ENCODE assay signal across 33 mouse cellular contexts in genomic region chr8:117027601-117028000, GRCm38 (mm10). TPM values are rescaled to one million over a fixed set of nuclear protein-coding genes. Genes with fewer than 3 reads are reported as not detected.
"Had no signal": no experiment of that assay in that cellular context is flagged by ENCODE, and none has a peak within 500 bp of the region (broad histone marks: within the 10 kb centered on the region; RNA-seq: fewer than 3 reads in every experiment).

No protein-coding gene starts in this region.

- ATAC-seq: hindbrain, postnatal 0 days; intestine, embryonic 16.5 days; liver, embryonic 12.5 days had no signal

- H3K9ac ChIP-seq: heart, embryonic 13.5 days; heart, embryonic 15.5 days; hindbrain, embryonic 13.5 days; hindbrain, embryonic 15.5 days; kidney, embryonic 15.5 days; limb, embryonic 13.5 days; limb, embryonic 15.5 days; liver, embryonic 12.5 days; liver, embryonic 14.5 days had no signal

- H3K4me3 ChIP-seq: heart, adult 2 months; heart, embryonic 13.5 days; heart, embryonic 15.5 days; hindbrain, embryonic 13.5 days; hindbrain, embryonic 15.5 days; kidney, embryonic 15.5 days; limb, embryonic 13.5 days; limb, embryonic 15.5 days; liver, embryonic 12.5 days had no signal

- H3K36me3 ChIP-seq: heart, embryonic 13.5 days; heart, embryonic 15.5 days; hindbrain, embryonic 13.5 days; hindbrain, embryonic 15.5 days; kidney, embryonic 15.5 days; limb, embryonic 13.5 days; limb, embryonic 15.5 days; liver, embryonic 12.5 days had no signal

- H3K9me3 ChIP-seq: heart, embryonic 13.5 days; heart, embryonic 15.5 days; hindbrain, embryonic 13.5 days; hindbrain, embryonic 15.5 days; kidney, embryonic 15.5 days; limb, embryonic 13.5 days; limb, embryonic 15.5 days; liver, embryonic 12.5 days had no signal

- H3K27me3 ChIP-seq: heart, embryonic 13.5 days; heart, embryonic 15.5 days; hindbrain, embryonic 13.5 days; hindbrain, embryonic 15.5 days; kidney, embryonic 15.5 days; limb, embryonic 13.5 days; limb, embryonic 15.5 days; liver, embryonic 12.5 days had no signal

- DNase-seq: gastrocnemius, postnatal 14 days; gastrocnemius, postnatal 36 days; heart, adult 11 months; heart, adult 2 months; heart, postnatal 14 days; heart, postnatal 36 days; kidney, adult 11 months; kidney, adult 2 months; kidney, adult 9 months; kidney, postnatal 14 days; kidney, postnatal 36 days; layer of hippocampus, adult 9-11 months; layer of hippocampus, postnatal 36 days; left cerebral cortex, postnatal 4 days had no signal

- H3K27ac ChIP-seq: heart, adult 2 months; heart, embryonic 13.5 days; heart, embryonic 15.5 days; hindbrain, embryonic 13.5 days; hindbrain, embryonic 15.5 days; hindbrain, postnatal 0 days; kidney, embryonic 15.5 days; kidney, postnatal 0 days; limb, embryonic 13.5 days; limb, embryonic 15.5 days; liver, embryonic 12.5 days; liver, embryonic 14.5 days had no signal

- H3K4me2 ChIP-seq: heart, embryonic 11.5 days; heart, embryonic 13.5 days; heart, embryonic 15.5 days; hindbrain, embryonic 13.5 days; hindbrain, embryonic 15.5 days; kidney, embryonic 15.5 days; limb, embryonic 13.5 days; limb, embryonic 15.5 days; liver, embryonic 12.5 days had no signal

- H3K4me1 ChIP-seq: heart, embryonic 15.5 days; hindbrain, embryonic 13.5 days; hindbrain, embryonic 15.5 days; limb, embryonic 13.5 days; limb, embryonic 15.5 days had no signal

RNA-seq across cellular contexts. Expression of gene Pkd1l2, which starts 54.6 kb away (rescaled TPM):
- total RNA-seq: heart, adult 2 months; heart, postnatal 14 days; hematopoietic stem cell, adult 5-6 weeks; left cerebral cortex, postnatal 10 days; left cerebral cortex, postnatal 4 days; liver, adult 2 months had no signal
- polyA plus RNA-seq: heart, adult 2 months; heart, embryonic 13.5 days; hindbrain, embryonic 11.5 days; intestine, embryonic 14.5 days; kidney, postnatal 0 days; limb, embryonic 11.5 days; limb, embryonic 13.5 days; liver, adult 2 months; liver, embryonic 14.5 days had no signal
